Mouse (Mus musculus) neural tube, embryonic 14.5 days (tissue): ENCODE results near the gene Gse1. TPM values are rescaled to one million over a fixed set of nuclear protein-coding genes. Genes with fewer than 3 reads are reported as not detected.
A peak's percentile ranks its signal among the peaks of the same experiment; 100 is the strongest.

Experiments
- ATAC-seq: fragments of 200-750 bp; cut with Nextera tagmentation; 2 replicates; pipeline ENCODE4 v1.8.0; 2017; ENCODE audit warnings: low read depth, mild to moderate bottlenecking, moderate TSS enrichment, moderate library complexity
- H3K27ac ChIP-seq: fragments of 300-500 bp; sonication (generic); 2 replicates; pipeline ENCODE4 v1.5.1; 2014; ENCODE audit warnings: low read depth, mild to moderate bottlenecking, control low read depth, low read length, moderate library complexity, mixed read lengths
- H3K27me3 ChIP-seq: fragments of 300-500 bp; sonication (generic); 2 replicates; pipeline ENCODE4 v1.6.1; 2014; ENCODE audit warnings: low read length; ENCODE audit not compliant: control insufficient read depth, insufficient read depth
- H3K36me3 ChIP-seq: fragments of 300-500 bp; sonication (generic); 2 replicates; pipeline ENCODE4 v1.6.1; 2014; ENCODE audit warnings: low read length, mixed read lengths; ENCODE audit not compliant: control insufficient read depth, insufficient read depth
- H3K4me1 ChIP-seq: fragments of 300-500 bp; sonication (generic); 2 replicates; pipeline ENCODE4 v1.6.1; 2014; ENCODE audit warnings: low read length; ENCODE audit not compliant: control insufficient read depth, insufficient read depth
- H3K4me2 ChIP-seq: fragments of 300-500 bp; sonication (generic); 2 replicates; pipeline ENCODE4 v1.6.1; 2014; ENCODE audit warnings: mild to moderate bottlenecking, low read depth, low read length, control low read depth
- H3K4me3 ChIP-seq: fragments of 300-500 bp; sonication (generic); 2 replicates; pipeline ENCODE4 v1.5.1; 2014; ENCODE audit warnings: low read depth, low read length, control low read depth, mixed read lengths
- H3K9ac ChIP-seq: fragments of 300-500 bp; sonication (generic); replicated peaks from 2 replicates; pipeline ENCODE4 v1.6.1; 2014; ENCODE audit warnings: low read depth, mild to moderate bottlenecking, control low read depth, low read length, mixed read lengths
- H3K9me3 ChIP-seq: fragments of 300-500 bp; sonication (generic); 2 replicates; pipeline ENCODE4 v1.6.1; 2016; ENCODE audit warnings: low read length; ENCODE audit not compliant: control insufficient read depth
- WGBS: fragments of 180-500 bp; shearing (Covaris S2); extraction: QIAGEN DNeasy Blood & Tissue Kit; methylation state at CpG from one replicate; pipeline ENCODE4 v1.1.7; 2014; 5-methylcytosine and 5-hydroxymethylcytosine counted together
- polyA plus RNA-seq: library from polyadenylated mRNA; unstranded; fragments of >200 nt; fragmentation: Nextera tagmentation; extraction: Ambion mirVana; gene quantifications from 2 replicates; pipeline ENCODE4 v1.2.1, GENCODE M21; 2014

Gse1 gene
- polyA plus RNA-seq, 1 experiment from 2014 or later = 23.3 TPM

- Histone ChIP-seq H3K4me1 (peaks cover 76% of the 10 kb centered on the region), H3K4me3 (no peak overlapping the region), H3K9me3 (no peaks in the 10 kb centered on the region), H3K36me3 (no peaks in the 10 kb centered on the region), H3K27me3 (no peaks in the 10 kb centered on the region), H3K4me2 (no peak overlapping the region), H3K9ac (no peak overlapping the region), H3K27ac (no peak overlapping the region)
- 32% methylated on average over 16 of the region's 16 CpGs for WGBS
- ATAC-seq = no peak
Observed at GRCm38 (mm10) chr8:120378306-120378705, 150.1 kb downstream of the Gse1 start.

- peaks cover 80% of the 10 kb centered on the region for H3K4me1 ChIP-seq
- no peak overlapping the region for H3K4me2 ChIP-seq
- no peaks in the 10 kb centered on the region for H3K36me3 ChIP-seq
- WGBS = 38% methylated on average over 3 of the region's 3 CpGs
- H3K27me3 ChIP-seq = no peaks in the 10 kb centered on the region
- ATAC-seq = no peak
- H3K9me3 ChIP-seq = no peaks in the 10 kb centered on the region
- H3K27ac ChIP-seq = no peak overlapping the region
- no peak overlapping the region for H3K4me3 ChIP-seq
- no peak overlapping the region for H3K9ac ChIP-seq
Observed at GRCm38 (mm10) chr8:120379015-120379414, 150.8 kb downstream of the Gse1 start.

DNA sequence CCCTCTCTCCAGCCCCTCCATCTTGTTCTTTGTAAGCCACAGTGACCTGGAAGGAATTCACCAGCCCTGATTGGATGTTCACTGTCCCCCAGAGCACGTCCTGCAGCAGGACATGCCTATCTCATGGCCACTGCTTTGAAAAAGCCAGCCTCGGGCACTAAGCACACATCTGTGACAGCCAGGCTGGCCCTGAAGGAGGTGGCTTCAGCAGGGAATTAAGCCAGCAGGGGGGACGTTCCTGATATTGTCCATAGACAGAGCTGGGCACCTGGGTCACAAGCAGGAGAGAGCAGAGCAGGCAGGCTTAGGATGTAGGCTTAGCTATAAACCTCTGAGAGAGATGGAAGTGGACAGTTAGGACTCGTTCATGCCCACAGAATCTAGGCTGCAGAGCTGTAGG is 153.6 kb downstream of the Gse1 start:
- Histone ChIP-seq H3K9me3 (no peaks in the 10 kb centered on the region), H3K27ac (peak overlapping the region; percentile 68), H3K9ac (0 out of 2 replicates have a peak overlapping the region, but pooled peaks have one; percentile 16), H3K27me3 (no peaks in the 10 kb centered on the region), H3K4me1 (peaks cover 56% of the 10 kb centered on the region), H3K36me3 (no peaks in the 10 kb centered on the region), H3K4me2 (no peak overlapping the region), H3K4me3 (no peak overlapping the region)
- ATAC-seq = peak; percentile 10; the same call in 1 of the 2 replicates
- 18% methylated on average over 4 of the region's 4 CpGs for WGBS

GRCm38 (mm10) chr8:120382436-120383203 is 154.4 kb downstream of the Gse1 start:
- Histone ChIP-seq H3K4me1 (peaks cover 50% of the 10 kb centered on the region), H3K9ac (no peak overlapping the region), H3K4me2 (no peak overlapping the region), H3K9me3 (no peaks in the 10 kb centered on the region), H3K36me3 (no peaks in the 10 kb centered on the region), H3K4me3 (no peak overlapping the region), H3K27me3 (no peaks in the 10 kb centered on the region), H3K27ac (peak overlapping the region; percentile 68)
- WGBS = 35% methylated on average over 19 of the region's 19 CpGs
- peak; percentile 82 for ATAC-seq

DNA sequence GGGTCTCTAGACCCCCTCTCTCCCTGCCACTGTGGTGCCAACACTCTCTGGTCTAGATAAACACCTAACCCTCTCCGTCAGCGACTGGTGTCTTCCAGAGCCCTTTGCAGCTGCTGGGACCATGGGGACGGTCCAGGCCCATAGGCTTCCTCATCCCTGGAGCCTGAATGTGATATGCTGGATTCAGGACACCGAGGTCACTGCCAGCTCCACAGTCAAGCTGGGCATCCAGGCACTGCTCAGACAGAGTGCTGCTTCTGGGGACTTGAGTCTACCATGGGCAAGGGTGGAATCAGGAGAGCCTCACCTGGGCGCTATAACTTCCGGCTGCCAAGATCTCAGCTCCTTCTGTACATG is 154.9 kb downstream of the Gse1 start:
- H3K9ac ChIP-seq = no peak overlapping the region
- H3K27me3 ChIP-seq = no peaks in the 10 kb centered on the region
- H3K4me3 ChIP-seq = no peak overlapping the region
- no peak overlapping the region for H3K4me2 ChIP-seq
- 77% methylated on average over 6 of the region's 6 CpGs for WGBS
- H3K4me1 ChIP-seq = peaks cover 44% of the 10 kb centered on the region
- peak overlapping the region; percentile 68 for H3K27ac ChIP-seq
- no peaks in the 10 kb centered on the region for H3K9me3 ChIP-seq
- ATAC-seq = peak; percentile 5; the same call in 1 of the 2 replicates
- H3K36me3 ChIP-seq = no peaks in the 10 kb centered on the region

GRCm38 (mm10) chr8:120383713-120384112 is 155.5 kb downstream of the Gse1 start:
- peak overlapping the region; percentile 68; the same call in 1 of the 2 replicates for H3K27ac ChIP-seq
- no peaks in the 10 kb centered on the region for H3K9me3 ChIP-seq
- peaks cover 39% of the 10 kb centered on the region for H3K4me1 ChIP-seq
- 37% methylated on average over 6 of the region's 6 CpGs for WGBS
- H3K4me3 ChIP-seq = no peak overlapping the region
- no peak overlapping the region for H3K4me2 ChIP-seq
- H3K9ac ChIP-seq = no peak overlapping the region
- ATAC-seq = no peak
- no peaks in the 10 kb centered on the region for H3K27me3 ChIP-seq
- no peaks in the 10 kb centered on the region for H3K36me3 ChIP-seq

GRCm38 (mm10) chr8:120384745-120385144 is 156.5 kb downstream of the Gse1 start:
- no peaks in the 10 kb centered on the region for H3K27me3 ChIP-seq
- H3K4me3 ChIP-seq = no peak overlapping the region
- H3K27ac ChIP-seq = no peak overlapping the region
- H3K9ac ChIP-seq = no peak overlapping the region
- H3K4me1 ChIP-seq = peaks cover 36% of the 10 kb centered on the region
- no peak overlapping the region for H3K4me2 ChIP-seq
- ATAC-seq = no peak
- no peaks in the 10 kb centered on the region for H3K9me3 ChIP-seq
- no peaks in the 10 kb centered on the region for H3K36me3 ChIP-seq

DNA sequence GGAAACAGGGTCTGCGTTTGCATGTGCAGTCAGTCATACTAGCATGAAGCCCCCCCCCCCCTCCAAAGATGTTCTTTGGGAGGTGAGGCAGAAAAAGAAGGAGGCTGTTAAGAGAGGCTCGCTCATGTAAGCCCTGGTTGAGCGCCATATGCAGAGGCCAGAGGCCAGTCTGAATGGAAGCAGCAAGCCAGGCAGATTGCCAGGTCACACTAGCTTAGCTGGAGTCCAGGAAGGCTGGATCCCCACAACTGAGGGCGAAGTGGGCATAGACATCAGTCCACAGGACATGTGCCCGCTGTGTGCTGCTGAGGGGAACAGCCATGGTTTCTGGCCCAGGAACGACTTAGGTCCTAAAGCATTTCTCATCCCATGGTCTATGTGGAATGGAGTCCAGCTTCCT is 160.0 kb downstream of the Gse1 start:
- ATAC-seq = no peak
- no peak overlapping the region for H3K27ac ChIP-seq
- H3K9ac ChIP-seq = no peak overlapping the region
- H3K27me3 ChIP-seq = no peaks in the 10 kb centered on the region
- H3K4me1 ChIP-seq = peaks cover 30% of the 10 kb centered on the region
- no peaks in the 10 kb centered on the region for H3K9me3 ChIP-seq
- H3K36me3 ChIP-seq = no peaks in the 10 kb centered on the region
- no peak overlapping the region for H3K4me2 ChIP-seq
- WGBS = 72% methylated on average over 6 of the region's 6 CpGs
- H3K4me3 ChIP-seq = no peak overlapping the region

DNA sequence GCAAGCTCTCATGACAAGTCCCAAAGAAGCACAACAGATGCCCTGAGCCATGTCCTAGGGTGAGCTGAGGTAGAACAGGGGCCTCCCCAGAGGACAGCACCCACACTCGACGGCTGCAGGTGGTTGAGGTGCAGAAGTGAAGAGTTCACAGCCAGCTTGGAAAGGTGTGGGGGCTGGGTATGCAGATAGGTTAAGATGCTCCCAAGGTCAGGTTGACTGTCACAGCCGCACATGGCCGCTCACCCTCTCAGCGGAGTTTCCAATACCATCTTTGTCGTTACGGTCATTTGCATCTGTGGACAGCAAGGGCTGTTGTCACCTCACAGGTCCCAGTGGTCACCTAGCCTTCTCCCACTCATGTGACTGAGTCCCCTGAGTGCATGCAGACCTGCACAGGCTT is 162.3 kb downstream of the Gse1 start:
- no peaks in the 10 kb centered on the region for H3K36me3 ChIP-seq
- peaks cover 32% of the 10 kb centered on the region for H3K4me1 ChIP-seq
- H3K4me3 ChIP-seq = no peak overlapping the region
- H3K27ac ChIP-seq = no peak overlapping the region
- WGBS = 90% methylated on average over 7 of the region's 7 CpGs
- no peaks in the 10 kb centered on the region for H3K9me3 ChIP-seq
- no peak for ATAC-seq
- H3K9ac ChIP-seq = no peak overlapping the region
- H3K27me3 ChIP-seq = no peaks in the 10 kb centered on the region
- H3K4me2 ChIP-seq = no peak overlapping the region
